Mouse (Mus musculus): ENCODE measurements around the gene Rad23a. TPM values are rescaled to one million over a fixed set of nuclear protein-coding genes. Genes with fewer than 3 reads are reported as not detected.
A peak's percentile ranks its signal among the peaks of the same experiment; 100 is the strongest.

The Rad23a gene
- polyA plus RNA-seq (2016; fragmentation: Nextera tagmentation; extraction: Ambion mirVana): 96.0 TPM in 2 replicates

GRCm38 (mm10) chr8:84840248-84840999 is at the start of gene Rad23a:
TSS of gene Rad23a (minus strand) at chr8:84840665.
- Histone ChIP-seq H3K27ac (peak within 1 kb of the TSS; percentile 92), H3K9ac (peak within 1 kb of the TSS; percentile 85), H3K36me3 (peaks cover 80% of the 10 kb centered on the region), H3K4me2 (replicated peaks) (peak within 1 kb of the TSS; percentile 67), H3K9me3 (no peaks in the 10 kb centered on the region), H3K4me3 (peak within 1 kb of the TSS; percentile 88), H3K4me1 (peaks cover 52% of the 10 kb centered on the region), H3K27me3 (no peaks in the 10 kb centered on the region)
- ATAC-seq (ENCODE audit: insufficient number of reproducible peaks, insufficient read depth, low FRiP score, low TSS enrichment): peak; percentile 89
- under 1% methylated on average over 52 of the region's 55 CpGs for WGBS

DNA sequence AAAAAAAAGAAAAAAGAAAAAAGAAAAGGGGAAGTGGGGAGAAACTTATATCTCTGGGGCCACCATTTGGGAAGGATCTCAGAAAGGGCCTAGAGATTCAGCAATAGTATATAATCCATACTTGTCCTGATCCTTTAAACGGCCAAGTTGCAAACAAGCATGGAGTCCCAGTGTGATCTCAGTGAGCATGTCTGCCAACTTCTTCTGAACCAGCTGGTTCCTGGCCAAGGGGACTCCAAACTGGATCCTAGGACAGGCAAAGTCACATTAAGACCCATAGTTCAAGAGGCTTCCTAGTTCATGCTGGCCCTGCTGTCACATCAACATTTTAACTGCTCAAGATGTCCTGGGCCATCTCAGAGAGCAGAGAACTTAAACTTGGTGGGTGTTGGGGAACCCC is 48.7 kb upstream of the Rad23a start:
- Histone ChIP-seq H3K4me2 (replicated peaks) (no peak overlapping the region), H3K9me3 (no peaks in the 10 kb centered on the region), H3K36me3 (peaks cover 46% of the 10 kb centered on the region), H3K27me3 (no peaks in the 10 kb centered on the region), H3K4me3 (no peak overlapping the region), H3K9ac (no peak overlapping the region), H3K27ac (no peak overlapping the region), H3K4me1 (peaks cover 6% of the 10 kb centered on the region)
- no peak for ATAC-seq (ENCODE audit: insufficient number of reproducible peaks, insufficient read depth, low FRiP score, low TSS enrichment)
- WGBS: 94% methylated on average over 1 of the region's 1 CpGs

DNA sequence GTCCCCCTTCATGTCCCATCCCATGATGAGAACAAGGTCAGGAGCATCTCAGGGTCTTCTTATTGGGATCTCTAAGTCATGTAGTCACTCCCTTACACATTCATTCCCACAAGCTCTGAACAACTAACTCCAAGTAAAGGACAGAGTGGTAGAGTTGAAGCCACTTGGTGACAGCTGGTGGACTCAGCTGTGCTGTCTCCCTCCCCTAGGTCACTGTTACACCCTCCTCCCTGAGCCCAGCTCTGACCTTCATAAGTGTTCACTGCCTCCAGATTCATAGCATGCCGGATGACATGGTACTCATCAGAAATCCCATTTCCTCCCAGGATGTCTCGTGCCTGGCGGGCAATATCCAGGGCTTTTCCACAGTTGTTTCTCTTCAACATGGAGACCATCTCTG is 47.8 kb upstream of the Rad23a start:
- Histone ChIP-seq H3K9ac (no peak overlapping the region), H3K4me2 (replicated peaks) (no peak overlapping the region), H3K4me3 (no peak overlapping the region), H3K4me1 (peaks cover 6% of the 10 kb centered on the region), H3K27ac (no peak overlapping the region), H3K27me3 (no peaks in the 10 kb centered on the region), H3K36me3 (peaks cover 46% of the 10 kb centered on the region), H3K9me3 (no peaks in the 10 kb centered on the region)
- ATAC-seq (ENCODE audit: insufficient number of reproducible peaks, insufficient read depth, low FRiP score, low TSS enrichment): no peak
- WGBS: 93% methylated on average over 3 of the region's 3 CpGs

GRCm38 (mm10) chr8:84884728-84885127 is 44.3 kb upstream of the Rad23a start:
- no peak overlapping the region for H3K9ac ChIP-seq
- no peak overlapping the region for H3K4me3 ChIP-seq
- H3K36me3 ChIP-seq: peaks cover 30% of the 10 kb centered on the region
- no peaks in the 10 kb centered on the region for H3K27me3 ChIP-seq
- no peaks in the 10 kb centered on the region for H3K9me3 ChIP-seq
- no peak overlapping the region for H3K27ac ChIP-seq
- ATAC-seq (ENCODE audit: insufficient number of reproducible peaks, insufficient read depth, low FRiP score, low TSS enrichment): no peak
- H3K4me1 ChIP-seq: no peaks in the 10 kb centered on the region
- WGBS: 89% methylated on average over 4 of the region's 4 CpGs
- H3K4me2 ChIP-seq (replicated peaks): no peak overlapping the region

- 81% methylated on average over 1 of the region's 1 CpGs for WGBS
These were observed 38.5 kb upstream of the Rad23a start for GRCm38 (mm10) chr8:84878915-84879314.

GRCm38 (mm10) chr8:84877297-84878035 is 37.0 kb upstream of the Rad23a start:
- H3K9me3 ChIP-seq: no peaks in the 10 kb centered on the region
- H3K4me1 ChIP-seq: peaks cover 6% of the 10 kb centered on the region; the same call in 1 of the 2 replicates
- no peak overlapping the region for H3K4me2 ChIP-seq (replicated peaks)
- no peaks in the 10 kb centered on the region for H3K36me3 ChIP-seq
- H3K9ac ChIP-seq: no peak overlapping the region
- WGBS: 78% methylated on average over 3 of the region's 3 CpGs
- H3K27ac ChIP-seq: no peak overlapping the region
- no peak overlapping the region for H3K4me3 ChIP-seq
- H3K27me3 ChIP-seq: 0 out of 2 replicates have a peak, but pooled peaks cover 4% of the 10 kb centered on the region
- ATAC-seq (ENCODE audit: insufficient number of reproducible peaks, insufficient read depth, low FRiP score, low TSS enrichment): no peak

More at GRCm38 (mm10) chr8:84878915-84879314, 38.5 kb upstream of the Rad23a start:
- no peaks in the 10 kb centered on the region for H3K4me1 ChIP-seq
- no peak overlapping the region for H3K4me2 ChIP-seq (replicated peaks)
- ATAC-seq (ENCODE audit: insufficient number of reproducible peaks, insufficient read depth, low FRiP score, low TSS enrichment): no peak
- no peaks in the 10 kb centered on the region for H3K36me3 ChIP-seq
- no peaks in the 10 kb centered on the region for H3K9me3 ChIP-seq
- H3K27ac ChIP-seq: no peak overlapping the region
- H3K27me3 ChIP-seq: no peaks in the 10 kb centered on the region
- no peak overlapping the region for H3K9ac ChIP-seq
- H3K4me3 ChIP-seq: no peak overlapping the region

DNA sequence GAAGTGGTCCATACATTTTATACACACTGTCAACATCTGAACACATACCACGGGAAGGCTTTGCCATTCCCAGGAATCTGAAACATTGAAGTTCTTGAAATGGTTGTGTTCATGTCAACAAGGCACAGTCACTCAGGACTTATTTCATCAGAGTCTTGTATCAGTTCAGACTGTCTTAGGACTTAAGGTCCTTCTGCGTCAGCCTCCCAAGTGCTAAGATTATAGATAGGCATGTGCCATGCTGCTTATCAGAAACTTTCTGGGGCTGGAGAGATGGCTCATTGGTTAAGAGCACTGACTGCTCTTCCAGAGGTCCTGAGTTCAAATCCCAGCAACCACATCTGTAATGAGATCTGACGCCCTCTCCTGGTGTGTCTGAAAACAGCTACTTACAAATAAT is 33.9 kb upstream of the Rad23a start:
- 0 out of 2 replicates have a peak, but pooled peaks cover 4% of the 10 kb centered on the region for H3K27me3 ChIP-seq
- H3K4me2 ChIP-seq (replicated peaks): no peak overlapping the region
- H3K36me3 ChIP-seq: peaks cover 3% of the 10 kb centered on the region
- ATAC-seq (ENCODE audit: insufficient number of reproducible peaks, insufficient read depth, low FRiP score, low TSS enrichment): no peak
- no peak overlapping the region for H3K4me3 ChIP-seq
- H3K9me3 ChIP-seq: no peaks in the 10 kb centered on the region
- peaks cover 11% of the 10 kb centered on the region; the same call in 1 of the 2 replicates for H3K4me1 ChIP-seq
- H3K9ac ChIP-seq: no peak overlapping the region
- no peak overlapping the region for H3K27ac ChIP-seq
- 87% methylated on average over 3 of the region's 3 CpGs for WGBS

- Histone ChIP-seq H3K4me3 (peak overlapping the region; percentile 39), H3K36me3 (peaks cover 16% of the 10 kb centered on the region), H3K9ac (peak overlapping the region; percentile 59; the same call in 1 of the 2 replicates), H3K27ac (no peak overlapping the region), H3K4me2 (replicated peaks) (peak overlapping the region; percentile 88), H3K4me1 (peaks cover 11% of the 10 kb centered on the region; the same call in 1 of the 2 replicates), H3K9me3 (no peaks in the 10 kb centered on the region), H3K27me3 (0 out of 2 replicates have a peak, but pooled peaks cover 4% of the 10 kb centered on the region)
- WGBS: 63% methylated on average over 4 of the region's 4 CpGs
- no peak for ATAC-seq (ENCODE audit: insufficient number of reproducible peaks, insufficient read depth, low FRiP score, low TSS enrichment)
These were observed 32.6 kb upstream of the Rad23a start for GRCm38 (mm10) chr8:84873016-84873415.

- 3% methylated on average over 54 of the region's 54 CpGs for WGBS
- Histone ChIP-seq H3K9ac (peak overlapping the region; percentile 59), H3K4me1 (peaks cover 11% of the 10 kb centered on the region; the same call in 1 of the 2 replicates), H3K4me2 (replicated peaks) (peak overlapping the region; percentile 88), H3K27ac (no peak overlapping the region), H3K27me3 (0 out of 2 replicates have a peak, but pooled peaks cover 4% of the 10 kb centered on the region), H3K4me3 (peak overlapping the region; percentile 39), H3K36me3 (peaks cover 22% of the 10 kb centered on the region), H3K9me3 (no peaks in the 10 kb centered on the region)
- ATAC-seq (ENCODE audit: insufficient number of reproducible peaks, insufficient read depth, low FRiP score, low TSS enrichment): peak; percentile 65
These were observed 32.0 kb upstream of the Rad23a start for GRCm38 (mm10) chr8:84872309-84872965.

GRCm38 (mm10) chr8:84871376-84872308 is 31.2 kb upstream of the Rad23a start, which contains the start of gene Syce2:
TSS of gene Syce2 (plus strand) at chr8:84872111.
- peaks cover 11% of the 10 kb centered on the region; the same call in 1 of the 2 replicates for H3K4me1 ChIP-seq
- peaks cover 30% of the 10 kb centered on the region for H3K36me3 ChIP-seq
- no peaks in the 10 kb centered on the region for H3K9me3 ChIP-seq
- peak within 1 kb of the TSS; percentile 39 for H3K4me3 ChIP-seq
- WGBS: 14% methylated on average over 45 of the region's 46 CpGs
- H3K27me3 ChIP-seq: 0 out of 2 replicates have a peak, but pooled peaks cover 4% of the 10 kb centered on the region
- H3K9ac ChIP-seq: peak within 1 kb of the TSS; percentile 59
- H3K4me2 ChIP-seq (replicated peaks): peak within 1 kb of the TSS; percentile 88
- peak; percentile 19; the same call in 1 of the 2 replicates for ATAC-seq (ENCODE audit: insufficient number of reproducible peaks, insufficient read depth, low FRiP score, low TSS enrichment)
- no peak within 1 kb of the TSS for H3K27ac ChIP-seq
